Mouse (Mus musculus) heart, postnatal 0 days (tissue): ENCODE results near the gene D430041D05Rik. TPM values are rescaled to one million over a fixed set of nuclear protein-coding genes. Genes with fewer than 3 reads are reported as not detected.

Experiments
- ATAC-seq: fragments of 200-750 bp; cut with Nextera tagmentation; 2 replicates; pipeline ENCODE4 v1.8.0; 2017; ENCODE audit warnings: low read depth, moderate number of reproducible peaks, moderate library complexity; ENCODE audit not compliant: insufficient read depth
- DNase-seq: peaks from one replicate; pipeline ENCODE4 v3.0.0-alpha.2; 2016; ENCODE audit warnings: low spot score
- H3K27ac ChIP-seq: fragments of 300-500 bp; sonication (generic); 2 replicates; pipeline ENCODE4 v1.5.1; 2014; ENCODE audit warnings: low read depth, mild to moderate bottlenecking
- H3K27me3 ChIP-seq: fragments of 300-500 bp; sonication (generic); 2 replicates; pipeline ENCODE4 v1.6.1; 2014; ENCODE audit warnings: low read length, mixed read lengths; ENCODE audit not compliant: control insufficient read depth, insufficient read depth
- H3K36me3 ChIP-seq: fragments of 300-500 bp; sonication (generic); replicated peaks from 2 replicates; pipeline ENCODE4 v1.6.1; 2014; ENCODE audit warnings: low read length, mixed read lengths; ENCODE audit not compliant: control insufficient read depth, insufficient read depth
- H3K4me1 ChIP-seq: fragments of 300-500 bp; sonication (generic); 2 replicates; pipeline ENCODE4 v1.6.1; 2014; ENCODE audit warnings: antibody characterized with exemption; ENCODE audit not compliant: control insufficient read depth, insufficient read depth
- H3K4me2 ChIP-seq: fragments of 300-500 bp; sonication (generic); 2 replicates; pipeline ENCODE4 v1.6.1; 2014; ENCODE audit warnings: low read depth, mild to moderate bottlenecking, low read length, moderate library complexity
- H3K4me3 ChIP-seq: fragments of 300-500 bp; sonication (generic); 2 replicates; pipeline ENCODE4 v1.5.1; 2014; ENCODE audit warnings: low read depth, low read length
- H3K9ac ChIP-seq: fragments of 300-500 bp; sonication (generic); replicated peaks from 2 replicates; pipeline ENCODE4 v1.6.1; 2014; ENCODE audit warnings: low read depth, low read length, mixed read lengths
- H3K9me3 ChIP-seq: fragments of 300-500 bp; sonication (generic); replicated peaks from 2 replicates; pipeline ENCODE4 v1.6.1; 2016; ENCODE audit warnings: low read length; ENCODE audit not compliant: control insufficient read depth
- CTCF ChIP-seq: IDR thresholded peaks from 2 replicates; pipeline ENCODE4 v1.5.1; 2016; ENCODE audit warnings: antibody characterized with exemption, control low read depth, low read depth
- EP300 ChIP-seq: IDR thresholded peaks from 2 replicates; pipeline ENCODE4 v1.6.1; 2016; ENCODE audit warnings: antibody characterized with exemption, low read depth
- WGBS: fragments of 180-500 bp; shearing (Covaris S2); extraction: QIAGEN DNeasy Blood & Tissue Kit; methylation state at CpG from one replicate; pipeline ENCODE4 v1.1.7; 2014; 5-methylcytosine and 5-hydroxymethylcytosine counted together
- polyA plus RNA-seq: library from polyadenylated mRNA; unstranded; fragments of >200 nt; fragmentation: Nextera tagmentation; extraction: Ambion mirVana; gene quantifications from 2 replicates; pipeline ENCODE4 v1.2.1, GENCODE M21; 2015
- total RNA-seq: library from RNA; depleted of rRNA; stranded (reverse); fragments of >200 nt; gene quantifications from 2 replicates; pipeline ENCODE4 v1.2.3, GENCODE M21; 2014; ENCODE audit warnings: low replicate concordance

D430041D05Rik gene
- total and polyA plus RNA-seq, 2 experiments from 2014 or later: 0.03 TPM; not detected in 1

GRCm38 (mm10) chr2:104449191-104449590 lies 38.4 kb upstream of the D430041D05Rik start:
- no peaks in the 10 kb centered on the region for H3K27me3 ChIP-seq
- ATAC-seq: peak; percentile 80
- 29% methylated on average over 1 of the region's 1 CpGs for WGBS
- peak; percentile 85 for DNase-seq
- no peak overlapping the region for H3K4me3 ChIP-seq
- TF ChIP-seq EP300 (peak; percentile 76), CTCF (no peak)
- no peaks in the 10 kb centered on the region for H3K9me3 ChIP-seq
- H3K27ac ChIP-seq: peak overlapping the region; percentile 94
- no peak overlapping the region for H3K9ac ChIP-seq
- 0 out of 2 replicates have a peak, but pooled peaks cover 9% of the 10 kb centered on the region for H3K36me3 ChIP-seq
- peak overlapping the region; percentile 19; the same call in 1 of the 2 replicates for H3K4me2 ChIP-seq
- H3K4me1 ChIP-seq: peaks cover 67% of the 10 kb centered on the region

- peak overlapping the region; percentile 94 for H3K27ac ChIP-seq
- H3K4me2 ChIP-seq: no peak overlapping the region
- peaks cover 58% of the 10 kb centered on the region for H3K4me1 ChIP-seq
Observed at GRCm38 (mm10) chr2:104448201-104448600, 37.4 kb upstream of the D430041D05Rik start.

GRCm38 (mm10) chr2:104446016-104446415 lies 35.2 kb upstream of the D430041D05Rik start:
- 0 out of 2 replicates have a peak overlapping the region, but pooled peaks have one; percentile 9 for H3K9ac ChIP-seq
- no peaks in the 10 kb centered on the region for H3K9me3 ChIP-seq
- H3K36me3 ChIP-seq: peaks cover 30% of the 10 kb centered on the region
- H3K27me3 ChIP-seq: no peaks in the 10 kb centered on the region
- 23% methylated on average over 1 of the region's 1 CpGs for WGBS
- peaks cover 43% of the 10 kb centered on the region for H3K4me1 ChIP-seq
- no peak overlapping the region for H3K4me2 ChIP-seq
- H3K4me3 ChIP-seq: no peak overlapping the region
- DNase-seq (no peak), ATAC-seq (no peak)
- TF ChIP-seq CTCF: no peak
- no peak for TF ChIP-seq EP300
- peak overlapping the region; percentile 70 for H3K27ac ChIP-seq

More at GRCm38 (mm10) chr2:104448201-104448600, 37.4 kb upstream of the D430041D05Rik start:
- ATAC-seq (no peak), DNase-seq (no peak)
- TF ChIP-seq CTCF: no peak
- no peak for TF ChIP-seq EP300
- Histone ChIP-seq H3K27me3 (no peaks in the 10 kb centered on the region), H3K4me3 (no peak overlapping the region), H3K9ac (no peak overlapping the region), H3K9me3 (no peaks in the 10 kb centered on the region), H3K36me3 (peaks cover 11% of the 10 kb centered on the region)
- 40% methylated on average over 4 of the region's 4 CpGs for WGBS

GRCm38 (mm10) chr2:104444776-104445175 lies 34.0 kb upstream of the D430041D05Rik start:
- 10% methylated on average over 2 of the region's 2 CpGs for WGBS
- Histone ChIP-seq H3K4me1 (peaks cover 30% of the 10 kb centered on the region), H3K9me3 (no peaks in the 10 kb centered on the region), H3K27me3 (no peaks in the 10 kb centered on the region), H3K4me2 (no peak overlapping the region), H3K36me3 (peaks cover 42% of the 10 kb centered on the region), H3K4me3 (no peak overlapping the region), H3K27ac (peak overlapping the region; percentile 70), H3K9ac (no peak overlapping the region)
- DNase-seq: peak; percentile 89
- ATAC-seq: peak; percentile 81
- TF ChIP-seq EP300 (no peak), CTCF (peak; percentile 87)

- Histone ChIP-seq H3K9me3 (no peaks in the 10 kb centered on the region), H3K4me2 (no peak overlapping the region), H3K4me1 (peaks cover 13% of the 10 kb centered on the region), H3K9ac (no peak overlapping the region), H3K36me3 (peaks cover 62% of the 10 kb centered on the region), H3K4me3 (no peak overlapping the region), H3K27ac (no peak overlapping the region), H3K27me3 (no peaks in the 10 kb centered on the region)
- 64% methylated on average over 4 of the region's 4 CpGs for WGBS
- DNase-seq (no peak), ATAC-seq (no peak)
- TF ChIP-seq CTCF (no peak), EP300 (no peak)
Observed at GRCm38 (mm10) chr2:104442341-104442740, 31.5 kb upstream of the D430041D05Rik start.

GRCm38 (mm10) chr2:104436226-104436625 lies 25.4 kb upstream of the D430041D05Rik start:
- H3K36me3 ChIP-seq: peaks cover 89% of the 10 kb centered on the region
- DNase-seq (no peak), ATAC-seq (no peak)
- no peaks in the 10 kb centered on the region for H3K4me1 ChIP-seq
- no peak overlapping the region for H3K4me2 ChIP-seq
- no peaks in the 10 kb centered on the region for H3K27me3 ChIP-seq
- TF ChIP-seq EP300 (no peak), CTCF (no peak)
- H3K27ac ChIP-seq: no peak overlapping the region
- H3K9me3 ChIP-seq: no peaks in the 10 kb centered on the region
- WGBS: 83% methylated on average over 3 of the region's 3 CpGs
- no peak overlapping the region for H3K9ac ChIP-seq
- no peak overlapping the region for H3K4me3 ChIP-seq
